Mouse (Mus musculus): ENCODE measurements at regions not wholly inside any gene's neighbourhood (a gene's known extent, or its start where the extent isn't known, plus 50 kb on each side); places are given as distances from the start of the nearest gene placed in this dataset.

DNA sequence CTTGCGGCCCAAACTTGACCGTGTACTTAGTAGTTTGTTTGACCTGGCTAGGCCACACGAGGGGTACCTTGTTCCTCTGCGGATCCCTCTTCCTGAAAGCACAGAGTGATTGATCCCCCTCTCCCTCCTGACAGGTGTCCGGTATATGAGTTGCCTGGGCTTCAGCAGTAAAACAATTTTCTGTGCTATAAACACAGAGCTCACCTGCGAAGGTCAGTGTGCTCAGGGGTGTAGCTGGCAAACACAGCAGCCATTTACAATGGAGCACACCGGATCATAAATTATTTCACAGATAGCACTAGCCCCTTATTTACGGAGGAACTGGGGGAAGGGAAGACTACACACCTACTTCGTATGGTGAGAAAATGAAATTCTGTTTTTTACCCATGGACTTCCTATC is 92.5 kb upstream of the Klf4 start:
- no peak for DNase-seq (ENCODE audit: low spot score in 2 of 2)

DNA sequence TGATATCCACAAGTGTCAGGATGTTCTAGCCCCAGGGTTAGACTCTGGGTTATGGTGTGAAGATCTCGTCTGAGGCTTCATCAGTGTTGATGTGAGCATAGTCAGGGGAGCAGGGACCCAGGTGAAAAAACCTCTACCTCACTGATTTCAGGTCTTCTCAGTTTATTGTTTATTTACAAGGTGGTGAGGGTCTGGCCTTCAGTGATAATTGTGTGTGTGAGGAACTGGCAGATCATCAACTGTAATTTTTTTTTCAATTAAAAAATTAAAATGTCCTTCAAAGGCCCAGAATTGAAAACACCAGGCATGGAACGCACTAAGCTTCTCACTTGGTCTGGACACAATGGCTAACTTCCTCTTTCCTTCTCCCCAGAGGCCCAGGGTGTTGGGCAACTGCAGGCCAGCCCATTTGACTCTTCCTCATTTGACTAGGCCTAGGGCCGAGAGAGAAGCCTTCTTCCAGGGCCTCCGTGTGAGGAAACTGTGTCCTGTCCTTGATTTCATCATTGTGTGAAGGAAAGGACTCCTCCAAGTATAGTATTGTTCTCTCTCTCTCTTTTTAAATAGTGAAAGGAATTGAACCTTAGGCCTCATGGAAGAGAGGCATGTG is 91.0 kb upstream of the Klf4 start:
- DNase-seq (ENCODE audit: low spot score in 2 of 2), result no peak

GRCm38 (mm10) chr4:55622651-55623050 is 90.4 kb upstream of the Klf4 start:
- DNase-seq (ENCODE audit: low spot score in 2 of 2), result no peak

DNA sequence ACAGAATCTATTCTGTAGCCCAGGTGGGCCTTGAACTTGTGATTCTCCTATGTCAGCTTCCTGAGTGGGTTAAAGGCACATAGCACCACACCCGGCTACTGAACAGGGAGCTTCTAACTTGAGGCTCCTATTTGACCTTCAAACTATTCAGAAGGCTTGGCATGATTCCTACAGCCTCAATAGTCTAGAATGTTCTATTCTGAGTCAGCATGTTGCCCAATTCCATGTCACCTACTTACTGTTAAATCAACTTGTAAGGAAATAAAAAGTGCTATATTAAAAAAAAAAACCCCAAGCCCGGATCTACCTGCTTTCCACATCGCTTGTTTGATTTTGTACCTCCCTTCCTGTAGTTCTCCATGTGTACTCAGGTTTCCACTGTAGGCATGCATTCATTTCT is 87.6 kb upstream of the Klf4 start:
- DNase-seq (ENCODE audit: low spot score in 2 of 2), result no peak

- no peak for DNase-seq (ENCODE audit: low spot score in 2 of 2)
Measured at GRCm38 (mm10) chr4:55615808-55616207, 83.5 kb upstream of the Klf4 start.

DNA sequence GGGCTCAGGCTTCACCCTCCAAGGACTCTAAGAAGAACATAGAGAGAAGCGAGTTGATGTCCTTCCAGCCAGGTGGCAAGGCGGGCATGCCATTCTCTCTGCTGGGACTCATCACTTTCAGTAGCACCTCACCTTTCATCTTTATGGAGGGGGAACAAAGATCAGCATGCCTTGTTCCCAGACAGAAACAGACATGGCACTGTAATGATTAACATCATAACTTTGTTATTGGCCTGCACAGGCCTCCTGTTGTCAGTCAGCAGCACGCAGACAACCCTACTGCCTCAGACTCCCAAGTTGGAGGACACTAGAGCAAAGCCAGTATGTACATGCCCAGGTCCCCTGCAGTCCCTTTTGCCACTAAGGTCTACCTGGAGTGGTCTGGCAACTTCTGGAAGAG is 81.3 kb upstream of the Klf4 start:
- DNase-seq (ENCODE audit: low spot score in 2 of 2), result no peak

- DNase-seq (ENCODE audit: low spot score in 2 of 2), result no peak
Measured at GRCm38 (mm10) chr4:55610998-55611397, 78.7 kb upstream of the Klf4 start.

DNA sequence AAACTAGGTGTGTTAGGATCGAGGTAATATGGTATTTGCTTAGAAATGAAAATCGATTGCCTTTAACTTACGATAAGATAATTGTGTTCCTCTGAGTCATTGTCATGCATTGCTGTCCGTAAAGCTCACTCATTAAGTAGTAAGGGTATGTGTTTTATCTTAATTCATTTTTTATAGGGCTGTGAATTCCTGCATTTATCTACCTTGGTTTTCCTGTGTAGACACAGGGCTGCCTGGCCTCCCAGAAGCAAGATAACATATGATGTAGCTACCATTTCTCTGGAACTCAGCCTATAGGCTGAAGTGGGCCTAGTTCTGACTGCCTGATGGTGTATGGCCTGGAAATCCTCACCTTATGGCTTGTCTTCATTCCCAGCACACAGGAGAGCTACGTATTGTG is 76.9 kb upstream of the Klf4 start:
- DNase-seq (ENCODE audit: low spot score in 2 of 2), result no peak

GRCm38 (mm10) chr4:55605541-55605940 is 73.3 kb upstream of the Klf4 start:
- no peak for DNase-seq (ENCODE audit: low spot score in 2 of 2)

DNA sequence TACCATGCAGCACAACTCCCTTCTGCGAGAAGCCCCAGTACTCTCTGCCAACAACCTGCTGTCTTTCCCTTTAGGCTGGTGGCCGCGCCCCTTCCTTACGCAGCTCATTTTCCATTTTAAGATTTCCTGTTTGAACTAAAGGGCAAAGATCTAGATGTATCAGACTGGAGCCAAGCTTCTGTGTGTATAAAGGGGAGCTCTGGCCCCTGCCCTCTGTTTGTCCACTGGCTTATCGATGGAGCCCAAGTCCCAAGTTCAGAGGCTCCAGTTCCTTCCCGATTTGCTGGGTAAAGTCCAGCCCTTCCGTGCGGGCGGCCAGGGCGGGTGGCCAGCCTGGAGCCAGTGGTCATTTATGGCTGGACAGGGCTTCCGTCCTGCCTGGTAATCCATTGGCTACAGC is 72.6 kb upstream of the Klf4 start:
- no peak for DNase-seq (ENCODE audit: low spot score in 2 of 2)

DNA sequence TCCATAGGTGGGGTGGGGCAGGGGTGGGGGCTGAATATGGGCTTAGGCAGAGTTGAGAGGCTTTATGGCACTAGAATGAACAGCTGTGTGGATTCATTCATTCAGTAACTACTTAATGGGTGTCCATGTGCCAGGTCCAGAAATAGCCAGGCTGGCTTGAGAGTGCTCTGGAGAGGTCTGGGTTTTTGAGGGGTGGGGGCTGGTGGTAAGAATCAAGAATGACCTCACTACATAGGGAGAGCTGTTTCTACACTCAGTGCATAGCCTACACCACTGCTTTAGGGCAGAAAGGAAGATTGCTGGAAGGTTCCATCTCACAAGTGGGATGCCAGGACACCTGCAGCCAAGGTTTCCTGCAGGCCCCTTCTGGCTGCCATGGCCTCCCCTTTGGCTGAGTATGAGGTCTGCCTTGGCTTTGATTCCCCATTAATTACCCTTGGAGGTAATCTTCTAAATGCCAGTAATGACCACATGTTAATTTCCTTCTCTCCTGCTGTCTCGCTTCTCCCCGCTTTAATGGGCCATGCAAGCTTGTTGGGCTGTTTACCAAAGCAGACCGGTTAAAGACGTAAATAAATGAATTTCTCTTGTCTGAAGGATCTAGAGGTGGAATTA is 71.7 kb upstream of the Klf4 start:
- no peak for DNase-seq (ENCODE audit: low spot score in 2 of 2)

DNA sequence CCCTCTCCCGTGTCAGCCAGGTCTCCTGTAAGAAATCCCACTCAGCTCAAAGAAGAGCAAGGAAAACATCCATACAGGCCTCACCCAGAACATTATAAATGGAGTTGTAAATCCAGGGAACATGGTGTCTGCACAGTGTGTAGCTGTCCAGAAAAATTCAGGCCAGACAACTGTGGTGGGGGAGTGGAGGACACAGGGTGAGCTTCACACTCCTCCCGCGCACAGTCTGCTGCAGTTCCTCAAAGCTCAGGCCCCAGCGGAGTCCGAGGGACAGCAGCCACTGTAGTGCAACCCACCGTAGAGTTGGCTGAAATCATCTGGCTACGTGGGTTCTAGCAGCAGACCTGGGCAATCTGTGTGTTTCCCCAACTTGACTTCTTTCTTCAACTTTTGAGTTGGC is 62.9 kb upstream of the Klf4 start:
- no peak for DNase-seq (ENCODE audit: low spot score in 2 of 2)

DNA sequence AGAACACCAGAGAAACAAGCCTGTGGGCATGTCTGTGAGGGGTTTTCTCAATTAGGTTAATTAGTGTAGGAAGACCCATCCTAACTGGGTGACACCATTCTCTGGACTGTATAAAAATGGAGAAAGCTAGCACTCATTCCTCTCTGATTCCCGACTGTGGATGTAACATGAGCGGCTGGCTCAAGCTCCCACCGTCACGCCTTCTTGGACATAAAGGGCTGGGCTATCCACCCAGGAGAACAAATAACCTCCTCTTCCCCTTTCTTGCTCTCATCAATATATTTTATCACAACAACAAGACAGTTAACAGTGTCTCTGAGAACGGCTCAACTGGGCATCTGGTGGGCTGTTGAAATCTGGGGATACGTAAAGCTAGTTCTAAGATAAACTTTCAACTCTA is 62.4 kb upstream of the Klf4 start:
- DNase-seq (ENCODE audit: low spot score in 2 of 2), result no peak

- no peak for DNase-seq (ENCODE audit: low spot score in 2 of 2)
Measured at GRCm38 (mm10) chr4:55593132-55593531, 60.9 kb upstream of the Klf4 start.

DNA sequence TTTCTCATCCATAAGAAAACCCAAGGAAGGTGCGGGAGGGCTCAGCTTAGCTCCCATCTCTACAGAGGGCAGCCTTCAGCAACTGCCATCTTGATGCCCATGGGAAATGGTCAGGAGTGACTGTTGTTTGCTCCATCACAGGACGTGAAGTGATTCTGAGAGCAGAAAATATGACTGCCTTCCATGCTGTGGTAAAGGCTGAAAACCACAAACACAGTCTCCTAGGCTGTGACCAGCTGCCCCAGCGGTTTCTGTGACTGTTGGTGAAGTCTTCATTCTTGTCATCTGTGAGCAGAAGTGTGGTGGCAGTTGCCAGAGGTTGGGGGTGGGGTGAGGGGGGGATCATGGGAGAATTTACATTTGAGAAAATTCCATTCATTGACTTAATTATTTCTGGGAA is 53.9 kb upstream of the Klf4 start:
- DNase-seq (ENCODE audit: low spot score in 2 of 2), result no peak

DNA sequence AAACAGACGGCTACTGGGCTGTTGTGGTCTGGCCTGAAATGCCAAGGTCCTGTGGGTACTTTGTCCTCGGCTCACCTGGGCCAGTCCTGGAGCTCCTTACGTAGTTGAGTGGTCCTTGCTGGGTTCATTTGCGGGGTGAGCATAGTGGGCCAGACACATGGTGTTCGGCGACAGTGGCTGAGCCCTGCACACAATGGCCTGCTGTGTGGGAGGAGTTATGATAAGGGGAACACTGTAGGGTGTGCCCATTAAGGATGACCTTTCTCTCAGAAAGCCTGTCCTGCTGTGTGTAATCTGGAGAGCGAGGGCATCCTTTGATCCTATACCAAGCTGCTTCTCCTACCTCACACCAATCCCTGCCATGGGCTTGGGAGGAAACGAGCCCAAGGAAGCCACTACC is 51.3 kb upstream of the Klf4 start:
- DNase-seq (ENCODE audit: low spot score in 2 of 2), result no peak

Data from thymus, postnatal 10 days (tissue).